Mouse (Mus musculus): Measurements from ENCODE around the gene Abca2. TPM values are rescaled to one million over a fixed set of nuclear protein-coding genes. Genes with fewer than 3 reads are reported as not detected.

Gene Abca2
- polyA plus RNA-seq, 1 experiment from 2014 or later: 8.8 TPM

DNA sequence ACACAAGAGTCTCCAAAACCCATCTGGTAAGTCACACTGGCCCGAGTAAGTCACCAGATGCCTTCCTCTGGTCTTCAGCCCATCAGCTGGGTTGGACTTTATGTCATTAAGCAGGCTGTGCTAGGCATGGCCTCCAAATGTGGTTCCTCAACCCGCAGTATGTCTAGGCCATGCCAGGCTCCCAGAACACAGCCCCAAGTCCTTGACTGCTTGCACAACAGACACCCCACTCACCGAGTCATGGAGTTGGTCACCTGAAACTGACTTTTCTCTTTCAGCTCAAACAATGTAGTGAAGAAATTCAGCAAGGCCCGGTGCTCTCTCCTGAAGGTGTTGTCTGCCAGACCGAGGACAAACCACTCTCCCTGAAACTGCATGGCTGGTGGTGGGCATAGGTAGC lies 64.5 kb downstream of the Abca2 start:
- WGBS: 86% methylated on average over 5 of the region's 5 CpGs

DNA sequence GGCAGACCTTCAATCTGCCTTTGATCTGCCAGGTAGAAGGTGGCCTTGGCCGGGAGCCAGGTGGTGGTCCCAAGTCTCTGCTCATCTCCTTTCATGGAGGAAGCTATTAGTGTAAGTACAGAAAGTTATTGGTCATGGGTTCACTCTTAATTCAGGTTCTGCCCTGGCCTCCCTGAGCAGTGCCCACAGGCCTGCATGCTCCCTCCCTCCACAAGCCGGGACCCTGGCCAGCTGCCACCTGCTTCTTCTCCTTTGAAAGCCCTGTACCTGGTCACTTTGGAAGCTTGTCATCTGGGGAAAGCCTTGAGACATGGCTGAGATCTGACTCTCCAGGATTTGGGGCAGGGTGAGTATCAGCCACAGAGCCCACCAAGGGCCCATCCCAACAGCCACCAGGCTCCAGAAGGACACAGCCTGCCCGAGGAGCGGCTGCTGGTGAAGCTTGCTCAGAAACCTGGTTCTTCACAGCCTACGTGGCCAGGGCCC lies 65.0 kb downstream of the Abca2 start, which contains the start of gene Lcn12:
Lcn12 (minus strand) TSS at position 436 of the 486 bp plus-strand sequence.
- Histone ChIP-seq H3K27ac (no peak within 1 kb of the TSS), H3K9me3 (no peaks in the 10 kb centered on the region), H3K27me3 (ENCODE audit: poor library complexity, severe bottlenecking) (no peaks in the 10 kb centered on the region), H3K4me3 (no peak within 1 kb of the TSS), H3K36me3 (replicated peaks) (no peaks in the 10 kb centered on the region), H3K4me1 (peaks cover 10% of the 10 kb centered on the region)
- 89% methylated on average over 5 of the region's 5 CpGs for WGBS
- DNase-seq (ENCODE audit: extremely low spot score, low spot score): no peak

More for the DNA sequence above, 64.5 kb downstream of the Abca2 start:
- H3K4me3 ChIP-seq: no peak overlapping the region
- no peaks in the 10 kb centered on the region for H3K27me3 ChIP-seq (ENCODE audit: poor library complexity, severe bottlenecking)
- no peak overlapping the region for H3K27ac ChIP-seq
- peaks cover 7% of the 10 kb centered on the region for H3K4me1 ChIP-seq
- no peak for DNase-seq (ENCODE audit: extremely low spot score, low spot score)
- no peaks in the 10 kb centered on the region for H3K9me3 ChIP-seq
- H3K36me3 ChIP-seq (replicated peaks): no peaks in the 10 kb centered on the region

DNA sequence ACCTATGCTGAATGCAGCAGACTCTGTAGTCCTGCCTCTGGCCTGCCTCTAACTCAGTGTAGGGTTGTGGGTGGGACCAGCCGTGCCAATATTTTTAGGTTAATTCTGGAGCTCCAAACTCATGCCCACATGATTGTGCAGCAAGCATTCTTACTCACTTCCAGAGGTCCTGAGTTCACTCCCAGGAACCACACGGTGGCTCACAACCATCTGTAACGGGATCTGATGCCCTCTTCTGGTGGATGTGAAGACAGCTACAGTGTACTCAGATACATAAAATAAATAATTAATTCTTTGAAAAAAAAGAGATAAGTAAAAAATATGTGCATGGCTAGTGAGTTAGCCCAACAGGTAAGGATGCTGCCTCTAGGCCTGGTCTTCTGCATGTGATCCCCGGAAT lies 68.0 kb downstream of the Abca2 start:
- no peak overlapping the region for H3K27ac ChIP-seq
- H3K4me1 ChIP-seq: peaks cover 26% of the 10 kb centered on the region
- H3K36me3 ChIP-seq (replicated peaks): no peaks in the 10 kb centered on the region
- peak; percentile 27 for DNase-seq (ENCODE audit: extremely low spot score, low spot score)
- no peak overlapping the region for H3K4me3 ChIP-seq
- no peaks in the 10 kb centered on the region for H3K27me3 ChIP-seq (ENCODE audit: poor library complexity, severe bottlenecking)
- WGBS: 43% methylated on average over 4 of the region's 4 CpGs
- no peaks in the 10 kb centered on the region for H3K9me3 ChIP-seq

Small RNA genes lying within 50 kb of the gene (microRNA-seq; reads per million reads assigned to microRNA genes)
- not detected for gene Mir3087

Other genes starting within 250 kb of the Abca2 start
- 37.4 and 40.7 TPM in 2 replicates for gene Nrarp, start 247.9 kb upstream of the Abca2 start, polyA plus RNA-seq (2016; fragmentation: Nextera tagmentation; extraction: Ambion mirVana)
- gene Tor4a, start 231.8 kb upstream of the Abca2 start, polyA plus RNA-seq (2016; fragmentation: Nextera tagmentation; extraction: Ambion mirVana): 1.3 and 1.5 TPM in 2 replicates
- 128 and 130 TPM in 2 replicates for gene Nelfb, start 217.2 kb upstream of the Abca2 start, polyA plus RNA-seq (2016; fragmentation: Nextera tagmentation; extraction: Ambion mirVana)
- not detected in 2 replicates for gene Stpg3, start 214.1 kb upstream of the Abca2 start, polyA plus RNA-seq (2016; fragmentation: Nextera tagmentation; extraction: Ambion mirVana)
- gene Fam166a, start 210.0 kb upstream of the Abca2 start, polyA plus RNA-seq (2016; fragmentation: Nextera tagmentation; extraction: Ambion mirVana): 0.67 and 0.80 TPM in 2 replicates
- gene Tubb4b, start 204.0 kb upstream of the Abca2 start, polyA plus RNA-seq (2016; fragmentation: Nextera tagmentation; extraction: Ambion mirVana): 736 and 780 TPM in 2 replicates
- not detected in 2 replicates for gene Slc34a3, start 194.3 kb upstream of the Abca2 start, polyA plus RNA-seq (2016; fragmentation: Nextera tagmentation; extraction: Ambion mirVana)
- not detected in 2 replicates for gene Rnf224, start 191.9 kb upstream of the Abca2 start, polyA plus RNA-seq (2016; fragmentation: Nextera tagmentation; extraction: Ambion mirVana)
- gene Rnf208, start 186.4 kb upstream of the Abca2 start, polyA plus RNA-seq (2016; fragmentation: Nextera tagmentation; extraction: Ambion mirVana): 23.3 and 26.5 TPM in 2 replicates
- gene Cysrt1, start 186.3 kb upstream of the Abca2 start, polyA plus RNA-seq (2016; fragmentation: Nextera tagmentation; extraction: Ambion mirVana): 0.18 and 0.22 TPM in 2 replicates
- 6.9 and 7.0 TPM in 2 replicates for gene AL732309.1, start 181.8 kb upstream of the Abca2 start, polyA plus RNA-seq (2016; fragmentation: Nextera tagmentation; extraction: Ambion mirVana)
- 15.9 and 17.9 TPM in 2 replicates for gene Tmem203, start 173.3 kb upstream of the Abca2 start, polyA plus RNA-seq (2016; fragmentation: Nextera tagmentation; extraction: Ambion mirVana)
- gene Tprn, start 166.1 kb upstream of the Abca2 start, polyA plus RNA-seq (2016; fragmentation: Nextera tagmentation; extraction: Ambion mirVana): 6.5 and 8.3 TPM in 2 replicates
- gene Ssna1, start 156.3 kb upstream of the Abca2 start, polyA plus RNA-seq (2016; fragmentation: Nextera tagmentation; extraction: Ambion mirVana): 231 and 247 TPM in 2 replicates
- gene Anapc2, start 156.2 kb upstream of the Abca2 start, polyA plus RNA-seq (2016; fragmentation: Nextera tagmentation; extraction: Ambion mirVana): 136 and 142 TPM in 2 replicates
- gene Tmem210, start 140.6 kb upstream of the Abca2 start, polyA plus RNA-seq (2016; fragmentation: Nextera tagmentation; extraction: Ambion mirVana): not detected in 2 replicates
- not detected in 2 replicates for gene Lrrc26, start 138.8 kb upstream of the Abca2 start, polyA plus RNA-seq (2016; fragmentation: Nextera tagmentation; extraction: Ambion mirVana)
- gene Grin1, start 109.5 kb upstream of the Abca2 start, polyA plus RNA-seq (2016; fragmentation: Nextera tagmentation; extraction: Ambion mirVana): 0.87 and 1.3 TPM in 2 replicates
- gene Man1b1, start 96.4 kb upstream of the Abca2 start, polyA plus RNA-seq (2016; fragmentation: Nextera tagmentation; extraction: Ambion mirVana): 53.5 and 58.9 TPM in 2 replicates
- 17.6 and 21.8 TPM in 2 replicates for gene Dpp7, start 72.3 kb upstream of the Abca2 start, polyA plus RNA-seq (2016; fragmentation: Nextera tagmentation; extraction: Ambion mirVana)
- 7.3 and 7.9 TPM in 2 replicates for gene Uap1l1, start 63.0 kb upstream of the Abca2 start, polyA plus RNA-seq (2016; fragmentation: Nextera tagmentation; extraction: Ambion mirVana)
- 93.7 and 96.1 TPM in 2 replicates for gene Sapcd2, start 56.4 kb upstream of the Abca2 start, polyA plus RNA-seq (2016; fragmentation: Nextera tagmentation; extraction: Ambion mirVana)
- gene Entpd2, start 32.8 kb upstream of the Abca2 start, polyA plus RNA-seq (2016; fragmentation: Nextera tagmentation; extraction: Ambion mirVana): 0.11 TPM in 1 of 2 replicates, not detected in the other
- 53.4 and 62.2 TPM in 2 replicates for gene Npdc1, start 29.4 kb upstream of the Abca2 start, polyA plus RNA-seq (2016; fragmentation: Nextera tagmentation; extraction: Ambion mirVana)
- gene Fut7, start 5.4 kb upstream of the Abca2 start, polyA plus RNA-seq (2016; fragmentation: Nextera tagmentation; extraction: Ambion mirVana): not detected in 2 replicates
- 0.57 TPM in 2 replicates for gene Clic3, start 28.1 kb downstream of the Abca2 start, polyA plus RNA-seq (2016; fragmentation: Nextera tagmentation; extraction: Ambion mirVana)
- 12.4 and 15.5 TPM in 2 replicates for gene Paxx, start 32.4 kb downstream of the Abca2 start, polyA plus RNA-seq (2016; fragmentation: Nextera tagmentation; extraction: Ambion mirVana)
- 0.31 TPM in 1 of 2 replicates, not detected in the other for gene Ptgds, start 41.3 kb downstream of the Abca2 start, polyA plus RNA-seq (2016; fragmentation: Nextera tagmentation; extraction: Ambion mirVana)
- not detected in 2 replicates for gene Lcn12, start 65.2 kb downstream of the Abca2 start, polyA plus RNA-seq (2016; fragmentation: Nextera tagmentation; extraction: Ambion mirVana)
- gene Fbxw5, start 72.0 kb downstream of the Abca2 start, polyA plus RNA-seq (2016; fragmentation: Nextera tagmentation; extraction: Ambion mirVana): 90.7 and 93.9 TPM in 2 replicates
- gene C8g, start 73.0 kb downstream of the Abca2 start, polyA plus RNA-seq (2016; fragmentation: Nextera tagmentation; extraction: Ambion mirVana): 6.3 and 7.2 TPM in 2 replicates
- 40.2 and 42.6 TPM in 2 replicates for gene Traf2, start 118.2 kb downstream of the Abca2 start, polyA plus RNA-seq (2016; fragmentation: Nextera tagmentation; extraction: Ambion mirVana)
- gene Edf1, start 129.1 kb downstream of the Abca2 start, polyA plus RNA-seq (2016; fragmentation: Nextera tagmentation; extraction: Ambion mirVana): 337 and 341 TPM in 2 replicates
- 5.0 and 7.0 TPM in 2 replicates for gene Mamdc4, start 146.1 kb downstream of the Abca2 start, polyA plus RNA-seq (2016; fragmentation: Nextera tagmentation; extraction: Ambion mirVana)
- gene Phpt1, start 146.5 kb downstream of the Abca2 start, polyA plus RNA-seq (2016; fragmentation: Nextera tagmentation; extraction: Ambion mirVana): 162 and 165 TPM in 2 replicates
- 0.02 TPM in 1 of 2 replicates, not detected in the other for gene Ajm1, start 153.1 kb downstream of the Abca2 start, polyA plus RNA-seq (2016; fragmentation: Nextera tagmentation; extraction: Ambion mirVana)
- 78.3 and 80.8 TPM in 2 replicates for gene Rabl6, start 179.8 kb downstream of the Abca2 start, polyA plus RNA-seq (2016; fragmentation: Nextera tagmentation; extraction: Ambion mirVana)
- gene Ccdc183, start 189.0 kb downstream of the Abca2 start, polyA plus RNA-seq (2016; fragmentation: Nextera tagmentation; extraction: Ambion mirVana): 0.09 TPM in 2 replicates
- gene Tmem141, start 193.3 kb downstream of the Abca2 start, polyA plus RNA-seq (2016; fragmentation: Nextera tagmentation; extraction: Ambion mirVana): 16.4 and 17.9 TPM in 2 replicates
- 0.30 and 0.37 TPM in 2 replicates for gene Fcna, start 199.3 kb downstream of the Abca2 start, polyA plus RNA-seq (2016; fragmentation: Nextera tagmentation; extraction: Ambion mirVana)
- gene Lcn8, start 224.4 kb downstream of the Abca2 start, polyA plus RNA-seq (2016; fragmentation: Nextera tagmentation; extraction: Ambion mirVana): not detected in 2 replicates
- gene Lcn5, start 229.2 kb downstream of the Abca2 start, polyA plus RNA-seq (2016; fragmentation: Nextera tagmentation; extraction: Ambion mirVana): not detected in 2 replicates
- gene Lcn6, start 248.1 kb downstream of the Abca2 start, polyA plus RNA-seq (2016; fragmentation: Nextera tagmentation; extraction: Ambion mirVana): not detected in 2 replicates